Mouse (Mus musculus) cerebellum, adult 2 months (tissue): ENCODE data around the gene Myh11. TPM values are rescaled to one million over a fixed set of nuclear protein-coding genes. Genes with fewer than 3 reads are reported as not detected.
"Not testable (repeated sequence)": the region's sequence is repeated elsewhere in the genome, so short reads cannot be mapped to it uniquely, and the experiment has no call there.

ENCODE experiments used
- DNase-seq, 2 experiments: peaks; one replicate each; pipeline ENCODE4 v3.0.0; 2021
- H3K27ac ChIP-seq: fragments of 200-500 bp; 2 replicates; pipeline ENCODE4 v1.5.1; 2012; ENCODE audit warnings: low read length, control low read depth, inconsistent platforms; ENCODE audit not compliant: insufficient read depth
- H3K27me3 ChIP-seq: fragments of 200-500 bp; 2 replicates; pipeline ENCODE4 v1.6.1; 2012; ENCODE audit warnings: inconsistent platforms, mild to moderate bottlenecking, low read length, moderate library complexity; ENCODE audit not compliant: control insufficient read depth, insufficient read depth
- H3K4me1 ChIP-seq: fragments of 200-500 bp; 2 replicates; pipeline ENCODE4 v1.6.1; 2011; ENCODE audit warnings: low read length; ENCODE audit not compliant: control insufficient read depth, insufficient read depth
- H3K4me3 ChIP-seq: fragments of 200-500 bp; replicated peaks from 2 replicates; pipeline ENCODE3; 2011; ENCODE audit warnings: mild to moderate bottlenecking, low read depth, low read length, control low read depth; ENCODE audit not compliant: insufficient read depth
- CTCF ChIP-seq: fragments of 200-500 bp; IDR thresholded peaks from 2 replicates; pipeline ENCODE4 v1.5.1; 2011; ENCODE audit warnings: low read depth, mild to moderate bottlenecking, control low read depth, low read length, moderate library complexity, borderline replicate concordance; ENCODE audit not compliant: insufficient read depth
- POLR2A ChIP-seq: fragments of 200-500 bp; IDR thresholded peaks from 2 replicates; pipeline ENCODE4 v1.6.1; 2011; ENCODE audit warnings: low read length, control low read depth, borderline replicate concordance; ENCODE audit not compliant: insufficient read depth
- WGBS: fragments of 180-500 bp; shearing (Covaris S2); methylation state at CpG from one replicate; pipeline ENCODE4 v1.1.7; 2018; 5-methylcytosine and 5-hydroxymethylcytosine counted together
- polyA plus RNA-seq: library from polyadenylated mRNA; depleted of rRNA; stranded (reverse); fragments of >200 nt; gene quantifications from 2 replicates; pipeline ENCODE4 v1.2.3, GENCODE M21; 2012; rRNA removed

The Myh11 gene
- polyA plus RNA-seq, 1 experiment = 5.3 TPM

- DNase-seq = peak; percentile 83 to 86
- Histone ChIP-seq H3K27ac (peak overlapping the region; percentile 79), H3K4me3 (peak overlapping the region; percentile 78), H3K4me1 (peaks cover 2% of the 10 kb centered on the region; the same call in 1 of the 2 replicates), H3K27me3 (no peaks in the 10 kb centered on the region)
- under 1% methylated on average over 10 of the region's 10 CpGs for WGBS
- TF ChIP-seq POLR2A (no peak), CTCF (peak; percentile 62; the same call in 1 of the 2 replicates)
Observed at GRCm38 (mm10) chr16:14159746-14160131, 131.4 kb downstream of the Myh11 start.

GRCm38 (mm10) chr16:14158936-14159745 is 132.0 kb downstream of the Myh11 start:
- H3K27me3 ChIP-seq = no peaks in the 10 kb centered on the region
- DNase-seq = peak; percentile 99
- WGBS = 1% methylated on average over 56 of the region's 58 CpGs
- peak overlapping the region; percentile 99 for H3K4me3 ChIP-seq
- peak overlapping the region; percentile 79 for H3K27ac ChIP-seq
- H3K4me1 ChIP-seq = peaks cover 2% of the 10 kb centered on the region; the same call in 1 of the 2 replicates
- TF ChIP-seq CTCF (no peak), POLR2A (peak; percentile 94; the same call in 1 of the 2 replicates)

GRCm38 (mm10) chr16:14158536-14158935 is 132.6 kb downstream of the Myh11 start:
- Histone ChIP-seq H3K27me3 (no peaks in the 10 kb centered on the region), H3K4me1 (peaks cover 2% of the 10 kb centered on the region; the same call in 1 of the 2 replicates), H3K4me3 (peak overlapping the region; percentile 99), H3K27ac (peak overlapping the region; percentile 77)
- WGBS = 6% methylated on average over 7 of the region's 7 CpGs
- TF ChIP-seq POLR2A (no peak), CTCF (no peak)
- DNase-seq = no peak

- TF ChIP-seq POLR2A = no peak
- no peak for TF ChIP-seq CTCF
- 89% methylated on average over 6 of the region's 6 CpGs for WGBS
- no peak for DNase-seq
- H3K27ac ChIP-seq = no peak overlapping the region
- H3K4me1 ChIP-seq = peaks cover 2% of the 10 kb centered on the region; the same call in 1 of the 2 replicates
- no peak overlapping the region for H3K4me3 ChIP-seq
- H3K27me3 ChIP-seq = no peaks in the 10 kb centered on the region
Observed at GRCm38 (mm10) chr16:14156312-14156711, 134.9 kb downstream of the Myh11 start.

GRCm38 (mm10) chr16:14155638-14156037 is 135.5 kb downstream of the Myh11 start:
- H3K27me3 ChIP-seq, H3K4me1 ChIP-seq, DNase-seq, H3K27ac ChIP-seq, H3K4me3 ChIP-seq: not testable (repeated sequence)
- WGBS = 57% methylated on average over 1 of the region's 2 CpGs

- DNase-seq = no peak
- H3K4me1 ChIP-seq = no peaks in the 10 kb centered on the region
- H3K27me3 ChIP-seq = no peaks in the 10 kb centered on the region
- TF ChIP-seq CTCF = no peak
- TF ChIP-seq POLR2A = no peak
- no peak overlapping the region for H3K4me3 ChIP-seq
- 89% methylated on average over 4 of the region's 4 CpGs for WGBS
- H3K27ac ChIP-seq = no peak overlapping the region
Observed at GRCm38 (mm10) chr16:14151718-14152117, 139.5 kb downstream of the Myh11 start.

- TF ChIP-seq POLR2A (no peak), CTCF (no peak)
- Histone ChIP-seq H3K4me3 (no peak overlapping the region), H3K4me1 (no peaks in the 10 kb centered on the region), H3K27me3 (no peaks in the 10 kb centered on the region), H3K27ac (no peak overlapping the region)
- DNase-seq = no peak
Observed at GRCm38 (mm10) chr16:14147712-14148111, 143.5 kb downstream of the Myh11 start.

Other genes with a start within 250 kb of the Myh11 start
- 32.3 and 34.7 TPM in 2 replicates for gene Nde1, start 128.1 kb downstream of the Myh11 start, polyA plus RNA-seq
- 39.2 and 39.9 TPM in 2 replicates for gene Marf1, start 128.0 kb downstream of the Myh11 start, polyA plus RNA-seq
- 66.7 and 69.5 TPM in 2 replicates for gene Fopnl, start 26.0 kb upstream of the Myh11 start, polyA plus RNA-seq
- gene Abcc1, start 70.2 kb upstream of the Myh11 start, polyA plus RNA-seq = 16.3 and 17.1 TPM in 2 replicates